Mouse (Mus musculus) adipocyte (in vitro differentiated cells): Measurements from ENCODE around the gene Pax1.

Experiments
- DNase-seq: peaks from one replicate; pipeline ENCODE4 v3.0.0-alpha.2; 2016; ENCODE audit warnings: low spot score

Gene Pax1

GRCm38 (mm10) chr2:147361581-147361980 lies at the start of gene Pax1:
Gene Pax1 (plus strand): TSS chr2:147361925.
- DNase-seq, result no peak

GRCm38 (mm10) chr2:147321036-147321435 lies 40.7 kb upstream of the Pax1 start:
- no peak for DNase-seq

GRCm38 (mm10) chr2:147325178-147325577 lies 36.5 kb upstream of the Pax1 start:
- no peak for DNase-seq

- DNase-seq, result no peak
Observed at GRCm38 (mm10) chr2:147332731-147333130, 29.0 kb upstream of the Pax1 start.

- DNase-seq, result no peak
Observed at GRCm38 (mm10) chr2:147338729-147339128, 23.0 kb upstream of the Pax1 start.

- no peak for DNase-seq
Observed at GRCm38 (mm10) chr2:147339796-147340195, 21.9 kb upstream of the Pax1 start.

- DNase-seq, result no peak
Observed at GRCm38 (mm10) chr2:147342198-147342597, 19.5 kb upstream of the Pax1 start.

GRCm38 (mm10) chr2:147359716-147360115 lies 2.0 kb upstream of the Pax1 start:
- no peak for DNase-seq

GRCm38 (mm10) chr2:147360401-147360800 lies 1.3 kb upstream of the Pax1 start:
- no peak for DNase-seq

GRCm38 (mm10) chr2:147360856-147361255 lies 869 bp upstream of the Pax1 start:
- DNase-seq, result no peak

GRCm38 (mm10) chr2:147362316-147362715 lies 591 bp downstream of the Pax1 start:
- no peak for DNase-seq

- DNase-seq, result no peak
Observed at GRCm38 (mm10) chr2:147363401-147364130, 1.8 kb downstream of the Pax1 start.

GRCm38 (mm10) chr2:147364198-147364597 lies 2.5 kb downstream of the Pax1 start:
- DNase-seq, result no peak

GRCm38 (mm10) chr2:147364982-147365907 lies 3.5 kb downstream of the Pax1 start:
- DNase-seq, result no peak

- no peak for DNase-seq
Observed at GRCm38 (mm10) chr2:147365908-147366630, 4.3 kb downstream of the Pax1 start.

- no peak for DNase-seq
Observed at GRCm38 (mm10) chr2:147367246-147367820, 5.6 kb downstream of the Pax1 start.

GRCm38 (mm10) chr2:147367911-147368591 lies 6.3 kb downstream of the Pax1 start:
- DNase-seq, result no peak

- DNase-seq, result no peak
Observed at GRCm38 (mm10) chr2:147369561-147369960, 7.8 kb downstream of the Pax1 start.

GRCm38 (mm10) chr2:147370091-147370490 lies 8.4 kb downstream of the Pax1 start:
- no peak for DNase-seq

- DNase-seq, result no peak
Observed at GRCm38 (mm10) chr2:147371289-147371688, 9.6 kb downstream of the Pax1 start.

- no peak for DNase-seq
Observed at GRCm38 (mm10) chr2:147371840-147372239, 10.1 kb downstream of the Pax1 start.
